Mouse (Mus musculus): Measurements from ENCODE around the gene Nfam1.

DNA sequence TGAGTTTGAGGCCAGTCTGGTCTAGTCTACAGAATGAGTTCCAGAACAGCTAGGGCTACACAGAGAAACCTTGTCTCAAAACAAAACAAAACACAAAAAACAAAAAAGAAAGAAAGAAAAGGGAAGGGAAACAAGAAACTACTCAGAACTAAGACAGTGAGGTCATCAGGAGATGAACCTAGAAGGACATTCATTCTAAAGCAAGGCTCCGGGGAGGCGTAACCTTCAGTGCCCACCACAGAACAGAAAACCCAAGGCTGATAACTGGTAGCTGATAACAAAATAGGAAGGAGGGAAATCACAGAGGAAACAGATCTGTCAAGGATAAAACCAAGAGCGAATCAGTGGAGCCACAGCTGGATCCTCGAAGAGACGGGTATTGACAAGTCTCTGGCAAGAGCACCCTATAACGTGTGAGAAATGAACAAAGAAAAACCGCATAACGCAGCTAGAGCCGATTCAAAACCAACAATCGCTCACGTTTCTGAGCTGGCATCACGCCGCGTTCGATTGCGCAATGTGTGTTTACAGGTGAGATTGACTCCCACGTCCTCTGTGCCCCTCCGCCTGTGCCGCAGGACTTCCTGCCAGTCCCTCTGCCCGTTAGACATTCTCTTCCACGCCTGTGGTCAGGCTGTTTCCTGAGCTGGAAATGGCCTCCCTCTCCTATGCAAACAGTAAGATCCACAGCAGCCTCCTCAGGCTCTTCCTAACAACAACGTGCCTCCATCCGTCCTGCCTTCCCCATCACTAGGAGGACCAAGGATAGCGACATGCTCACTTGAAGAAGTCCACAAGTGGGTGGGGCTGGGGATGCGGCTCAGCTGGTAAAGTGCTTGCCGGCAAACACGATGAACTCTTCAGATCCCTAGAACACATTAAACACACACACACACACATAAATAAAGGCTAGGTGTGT, 42.8 kb upstream of the Nfam1 start:
- no peak for TF ChIP-seq ZKSCAN1 (IDR thresholded peaks at IDR 0.05; ENCODE audit: borderline replicate concordance, low read depth, low read length)
- TF ChIP-seq POLR2A (IDR thresholded peaks at IDR 0.05; ENCODE audit: low read depth, low read length): no peak
- TF ChIP-seq MAFK (IDR thresholded peaks at IDR 0.05; ENCODE audit: insufficient replicate concordance, low read length): no peak
- no peak for TF ChIP-seq USF2 (conservative IDR thresholded peaks at IDR 0.05; ENCODE audit: low read depth, low read length)
- no peak for TF ChIP-seq KAT2A (IDR thresholded peaks at IDR 0.05; ENCODE audit: insufficient replicate concordance, low read length)
- TF ChIP-seq MAX (IDR thresholded peaks at IDR 0.05; ENCODE audit: low read length): no peak
- no peak for TF ChIP-seq CTCF (conservative IDR thresholded peaks at IDR 0.05 in 1 of 2, IDR thresholded peaks at IDR 0.05 in 1 of 2; ENCODE audit: low read depth in 2 of 2, low read length in 2 of 2)
- TF ChIP-seq SIN3A (IDR thresholded peaks at IDR 0.05; ENCODE audit: low read length): no peak
- TF ChIP-seq HCFC1 (IDR thresholded peaks at IDR 0.05; ENCODE audit: low read depth, low read length): no peak
- no peak for TF ChIP-seq RAD21 (IDR thresholded peaks at IDR 0.05; ENCODE audit: low read depth, low read length)
- TF ChIP-seq POLR2AphosphoS2 (IDR thresholded peaks at IDR 0.05; ENCODE audit: low read depth, low read length): no peak
- TF ChIP-seq EP300 (IDR thresholded peaks at IDR 0.05; ENCODE audit: low read length): peak; percentile 62; the same call in 1 of the 2 replicates
